Mouse (Mus musculus): Measurements from ENCODE around the gene Fam172a. TPM values are rescaled to one million over a fixed set of nuclear protein-coding genes. Genes with fewer than 3 reads are reported as not detected.

The Fam172a gene
- total RNA-seq, 2 experiments from 2014 or later: 6.2 to 9.2 TPM

- DNase-seq (ENCODE audit: low spot score): no peak
These were observed 511.3 kb downstream of the Fam172a start for GRCm38 (mm10) chr13:78213155-78213554.

- DNase-seq (ENCODE audit: low spot score): no peak
These were observed 513.4 kb downstream of the Fam172a start for GRCm38 (mm10) chr13:78215223-78215622.
